Mouse (Mus musculus): ENCODE measurements around the gene Bcl11b.

The Bcl11b gene

DNA sequence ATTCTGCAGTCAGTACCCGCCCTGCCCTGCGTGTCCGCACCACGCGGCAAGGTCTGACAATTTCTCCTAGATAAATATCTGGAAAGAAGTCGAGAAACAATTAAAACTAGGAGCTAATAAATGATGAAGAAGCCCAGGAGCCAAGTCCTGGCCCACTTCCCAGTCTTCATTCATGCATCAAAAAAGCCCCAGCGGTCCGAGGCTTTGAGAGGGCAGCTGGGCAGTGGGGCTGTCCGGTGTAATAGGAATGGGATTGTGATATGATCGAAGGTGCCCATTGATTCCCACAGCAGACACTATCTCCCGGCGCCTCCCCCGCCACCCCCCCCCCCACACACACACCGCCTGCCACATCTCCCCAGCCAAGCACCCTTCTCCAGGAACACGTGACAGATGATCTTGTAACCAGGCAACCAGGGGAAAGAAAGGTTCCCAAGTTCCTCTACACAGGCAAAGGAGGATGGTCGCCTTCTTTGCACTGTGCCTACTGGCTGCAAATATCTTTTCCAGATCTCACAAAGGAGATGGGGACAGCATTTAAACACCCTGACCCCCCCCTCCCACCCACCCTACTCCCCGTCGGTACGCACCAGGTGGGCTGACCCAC is 68.5 kb downstream of the Bcl11b start:
- in situ Hi-C loops (cut with MseI, MboI) = no loop called here

DNA sequence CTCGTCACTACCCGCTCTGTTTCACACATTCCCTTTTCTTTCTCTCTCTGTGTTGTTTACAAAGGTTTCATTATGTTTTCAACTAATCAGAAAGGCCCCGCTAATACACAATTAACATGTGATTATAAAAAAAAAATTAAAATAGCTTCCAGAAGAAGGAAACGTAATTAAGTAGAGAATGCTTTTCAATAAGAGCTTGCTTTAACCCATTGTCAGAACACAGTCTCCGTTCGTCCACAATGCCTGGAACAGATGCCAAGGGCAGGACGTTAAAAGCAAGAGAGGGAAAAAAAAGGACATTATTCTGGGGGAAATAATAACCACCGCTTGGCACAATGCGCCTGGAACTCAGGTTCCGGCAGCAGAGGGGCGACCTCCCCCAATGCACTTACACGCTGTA is 71.3 kb downstream of the Bcl11b start:
- in situ Hi-C loops (cut with MseI, MboI) = no loop called here

DNA sequence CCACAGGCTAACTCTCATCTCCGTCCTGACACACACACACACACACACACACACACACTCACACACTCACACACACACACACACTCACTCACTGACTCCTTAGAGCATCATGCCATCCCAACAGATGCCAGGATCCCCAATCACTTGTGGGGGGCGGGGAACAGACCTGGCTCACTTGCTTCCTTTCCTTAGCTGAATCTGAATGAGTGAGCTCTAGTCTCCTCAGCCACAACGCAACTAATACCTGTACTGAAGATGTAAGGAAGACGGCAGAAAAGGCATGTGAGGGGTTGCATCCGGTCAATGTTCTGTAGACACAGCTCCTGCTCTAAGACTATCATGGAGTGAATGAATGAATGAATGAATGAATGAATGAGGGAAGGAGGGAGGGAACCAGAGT is 71.9 kb downstream of the Bcl11b start:
- in situ Hi-C loops (cut with MseI, MboI) = no loop called here

DNA sequence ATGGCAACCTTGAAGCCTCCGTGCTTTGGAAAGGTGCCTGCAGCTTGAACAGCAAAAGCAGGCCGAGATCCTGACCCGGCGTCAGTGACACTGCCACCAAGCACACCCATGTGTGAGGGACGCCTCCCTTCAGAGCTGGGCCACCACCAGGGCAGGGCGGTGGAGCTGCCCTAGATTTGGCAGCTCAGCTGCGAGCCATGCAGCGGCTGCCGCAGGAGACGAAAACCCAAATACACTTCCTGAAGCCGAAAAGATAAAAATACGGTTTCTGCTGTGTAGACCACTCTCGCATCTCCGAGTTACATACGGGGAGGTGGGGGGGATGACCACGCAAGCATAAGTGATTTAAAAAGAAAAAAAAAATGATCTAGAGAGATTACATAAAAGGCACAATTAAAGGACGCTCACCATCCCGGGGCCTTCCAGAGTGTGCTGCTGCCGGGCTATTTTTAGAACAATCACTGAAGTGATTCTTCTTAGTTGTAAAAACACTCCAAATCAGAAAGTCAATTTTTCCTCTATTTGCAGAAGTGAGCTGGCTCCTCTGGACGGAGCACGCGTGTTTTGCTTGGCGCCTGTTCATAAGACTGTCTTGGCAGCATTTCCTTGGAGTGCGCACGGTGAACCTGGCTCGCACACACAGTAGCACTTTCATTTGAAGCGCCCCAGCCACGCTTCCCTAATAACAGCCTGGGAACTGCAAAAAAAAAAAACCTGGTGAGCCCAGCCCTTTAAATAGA is 72.6 kb downstream of the Bcl11b start:
- in situ Hi-C loops (cut with MseI, MboI) = no loop called here

DNA sequence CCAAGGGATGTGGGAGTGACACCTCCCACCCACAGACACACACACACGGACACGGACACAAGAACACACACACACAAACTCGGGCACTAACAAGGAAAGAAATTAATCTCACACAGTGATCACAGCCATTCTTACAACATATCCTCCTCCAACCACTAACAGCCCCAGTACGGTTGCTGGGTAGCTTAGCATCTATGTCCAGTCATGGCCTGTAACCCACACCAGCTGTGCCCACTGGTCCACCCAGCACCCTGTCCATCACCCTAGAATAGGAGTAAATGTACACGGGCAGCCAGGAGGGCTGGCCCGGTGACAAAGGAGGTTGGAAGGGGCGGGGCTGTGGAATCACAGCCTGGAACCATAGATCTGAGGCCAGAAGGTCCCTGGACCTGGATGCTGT is 74.5 kb downstream of the Bcl11b start:
- in situ Hi-C loops (cut with MseI, MboI) = no loop called here

DNA sequence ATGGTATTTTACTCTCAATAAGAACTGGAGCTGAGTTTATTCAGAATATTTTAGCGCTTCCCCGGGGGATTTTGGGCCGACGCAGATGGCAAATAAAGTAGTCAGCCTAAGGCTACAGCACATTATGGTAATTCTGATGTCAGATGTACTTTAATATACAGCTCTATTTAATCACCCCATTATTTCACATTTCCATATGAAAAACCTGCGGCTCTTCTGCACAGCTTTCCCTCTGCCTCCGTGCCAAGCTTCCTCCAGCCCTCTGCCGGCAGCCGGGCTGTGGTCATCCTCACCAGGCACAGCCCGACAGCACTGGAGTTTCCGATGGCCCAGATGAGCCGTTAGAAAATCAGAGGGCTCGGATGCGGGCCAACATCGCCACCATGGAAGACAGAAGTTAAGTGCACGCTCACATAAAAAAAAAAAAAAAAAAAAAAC is 74.9 kb downstream of the Bcl11b start:
- in situ Hi-C loops (cut with MseI, MboI) = no loop called here

DNA sequence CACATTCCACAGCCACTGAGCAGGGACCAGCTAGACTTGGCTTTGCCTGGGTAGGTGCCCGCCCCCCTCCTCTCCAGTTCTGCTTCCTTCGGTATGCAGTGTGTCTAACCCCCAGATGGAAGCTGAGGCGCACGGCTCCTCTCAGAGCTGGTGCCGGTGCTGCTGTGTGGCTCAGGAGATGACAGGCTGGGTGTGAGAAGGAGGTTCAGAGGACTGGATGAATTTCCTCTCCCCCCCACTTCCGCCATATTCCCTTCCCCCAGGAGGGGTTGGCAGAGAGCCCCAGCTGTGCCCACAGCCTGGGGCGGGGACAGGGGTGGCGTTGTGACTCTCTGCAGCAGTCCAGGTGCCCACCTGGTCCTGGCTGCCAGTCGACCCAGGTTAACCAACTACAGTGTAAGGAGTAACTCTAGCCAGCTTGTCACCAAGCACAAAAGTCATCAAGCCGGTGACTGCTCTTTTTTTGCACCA is 75.4 kb downstream of the Bcl11b start:
- in situ Hi-C loops (cut with MseI, MboI) = no loop called here

DNA sequence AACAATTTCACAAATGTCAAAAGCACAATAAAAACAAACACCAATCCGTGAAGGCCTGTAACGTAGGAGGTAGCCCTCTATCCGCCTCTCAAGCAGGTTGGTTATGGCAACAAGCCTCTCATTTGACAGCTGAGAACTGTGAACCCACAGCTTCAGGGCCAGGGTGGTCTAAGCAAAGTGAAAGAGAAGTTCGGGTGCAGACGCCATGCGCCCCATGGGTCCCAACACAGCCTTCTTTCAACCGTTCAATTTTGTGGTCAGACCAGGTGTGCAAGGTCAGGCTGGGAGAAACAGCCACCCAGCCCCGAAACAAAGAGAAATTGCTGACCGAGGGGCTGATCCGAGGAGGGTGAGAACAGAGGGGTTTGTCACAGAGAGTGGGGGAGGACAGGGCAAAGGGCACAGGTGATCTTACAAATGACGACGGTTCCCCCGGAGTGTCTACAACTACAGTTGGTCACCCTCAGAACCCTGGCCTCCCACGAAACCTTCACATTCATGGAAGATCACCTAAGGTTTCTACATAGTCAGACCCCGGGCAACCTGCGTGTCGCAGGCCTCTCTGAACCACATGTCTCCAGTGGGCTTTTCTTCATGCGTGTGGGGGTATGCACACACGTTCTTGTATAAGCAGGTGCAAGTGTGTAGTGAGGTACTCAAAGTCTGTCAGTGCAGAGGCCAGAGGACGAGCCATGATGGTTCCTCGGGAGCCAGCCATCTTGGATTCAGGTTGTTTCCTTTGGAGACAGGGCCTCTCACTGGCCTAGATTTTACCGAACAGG is 77.1 kb downstream of the Bcl11b start:
- in situ Hi-C loops (cut with MseI, MboI) = no loop called here

DNA sequence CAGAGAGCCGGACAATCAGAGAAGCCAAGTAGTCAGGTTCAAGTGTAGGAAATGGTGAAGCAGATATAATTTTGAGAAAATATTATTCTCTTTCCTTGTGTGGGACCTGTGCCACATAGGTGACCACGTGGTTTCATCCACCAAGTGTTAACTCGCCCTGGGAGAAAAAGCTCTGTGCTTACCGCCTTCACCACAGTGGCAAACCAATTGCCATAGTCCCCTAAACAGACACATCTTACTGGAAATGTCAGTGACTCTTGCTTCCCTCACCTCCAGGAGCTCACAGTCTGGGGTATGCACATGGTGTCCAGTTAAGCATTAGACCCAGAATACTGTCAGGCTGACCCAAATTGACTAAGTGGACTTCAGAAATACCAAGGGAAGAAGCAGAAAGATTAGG is 78.7 kb downstream of the Bcl11b start:
- in situ Hi-C loops (cut with MseI, MboI) = no loop called here

DNA sequence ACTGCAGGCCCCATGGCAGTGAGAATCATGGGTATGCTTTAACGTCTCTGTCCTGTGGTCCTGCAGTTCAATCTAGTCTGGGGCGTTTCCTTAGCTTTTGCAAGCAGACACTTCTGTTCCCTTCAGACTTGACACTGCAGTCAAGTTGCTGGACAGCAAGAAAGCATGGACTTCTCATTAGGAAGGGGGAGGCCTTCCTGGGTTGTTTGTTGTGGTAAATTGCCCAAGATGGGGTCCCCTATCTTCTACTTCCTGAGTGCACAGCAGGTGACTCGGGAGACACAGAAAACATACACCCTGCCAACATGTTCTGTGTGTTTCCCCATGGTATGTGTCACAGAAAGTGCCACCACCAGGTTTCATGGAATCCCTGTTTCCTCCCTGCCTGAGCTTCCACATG is 79.4 kb downstream of the Bcl11b start:
- in situ Hi-C loops (cut with MseI, MboI) = no loop called here

DNA sequence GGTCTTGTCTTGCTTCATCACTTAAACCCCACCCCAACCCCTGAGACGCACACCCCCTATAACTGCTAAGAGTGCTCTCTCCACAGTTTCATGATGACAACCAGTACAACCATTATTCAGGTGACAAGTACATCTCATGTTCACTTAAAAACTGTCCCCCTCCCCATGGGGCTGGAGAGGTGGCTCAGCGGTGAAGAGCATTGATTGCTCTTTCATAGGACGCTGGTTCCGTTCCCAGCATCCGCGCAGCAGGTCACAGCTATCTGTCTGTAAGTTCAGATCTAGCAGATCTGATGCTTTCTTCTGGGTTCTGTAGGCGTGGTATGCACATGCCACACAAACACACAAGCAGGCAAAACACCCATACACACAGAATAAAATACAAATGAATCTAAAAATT is 81.2 kb downstream of the Bcl11b start:
- in situ Hi-C loops (cut with MseI, MboI) = no loop called here

DNA sequence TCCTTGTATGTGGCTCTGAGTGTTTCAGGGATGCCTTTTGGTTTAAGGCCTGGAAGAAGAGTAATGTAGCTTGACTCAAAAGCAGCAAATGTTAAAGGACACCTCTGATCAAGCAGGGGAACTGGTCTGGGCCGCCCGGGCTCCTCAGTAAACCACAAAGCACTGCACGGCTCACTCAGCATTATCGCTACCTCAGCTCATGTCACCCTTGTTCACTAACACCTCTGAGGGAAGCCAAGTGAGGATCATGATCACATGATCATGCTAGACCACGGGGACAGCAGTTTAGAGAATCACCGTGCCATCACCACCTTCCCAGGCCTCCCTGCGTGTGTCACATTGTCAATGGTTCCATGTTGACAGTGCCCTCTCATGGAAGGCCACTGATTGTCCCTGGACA is 81.8 kb downstream of the Bcl11b start:
- in situ Hi-C loops (cut with MseI, MboI) = no loop called here

DNA sequence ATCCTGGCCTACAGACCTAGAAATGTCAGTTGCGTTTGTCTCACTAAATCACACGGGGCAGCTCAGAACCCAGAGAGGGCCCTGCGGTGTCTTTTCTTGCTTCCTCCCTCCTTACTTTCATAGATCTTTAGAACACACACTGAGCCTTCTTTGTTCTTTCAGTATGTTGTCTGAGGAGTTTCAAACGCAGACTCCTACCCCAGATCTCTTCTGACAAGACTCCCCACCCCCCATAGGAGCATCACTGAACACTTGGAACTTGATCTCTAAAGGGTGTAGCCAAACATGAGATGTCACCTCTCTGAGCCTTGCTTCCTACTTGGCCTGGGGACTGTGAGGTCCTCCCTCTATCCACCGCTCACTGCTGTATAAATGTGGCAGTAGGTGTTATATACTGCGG is 82.2 kb downstream of the Bcl11b start:
- in situ Hi-C loops (cut with MseI, MboI) = no loop called here

DNA sequence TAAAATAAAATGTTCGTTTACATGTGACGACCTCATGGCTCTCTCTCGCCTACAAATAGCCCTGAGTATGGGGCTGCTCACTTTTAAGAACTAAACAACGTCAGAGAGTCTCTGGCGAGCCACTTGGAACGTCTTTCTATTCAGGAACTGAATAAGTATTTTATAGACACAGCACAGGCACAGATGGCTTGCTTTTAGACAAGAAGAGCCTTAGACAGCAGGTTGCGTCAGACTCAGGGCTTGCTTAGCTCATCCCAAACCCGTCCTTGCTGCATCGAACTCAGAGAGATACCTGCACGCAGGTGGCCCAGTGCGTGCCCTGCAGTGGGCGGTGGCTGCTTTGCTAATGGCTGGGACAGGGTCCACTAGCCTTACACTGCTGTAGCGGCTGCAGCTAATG is 82.7 kb downstream of the Bcl11b start:
- in situ Hi-C loops (cut with MseI, MboI) = no loop called here

DNA sequence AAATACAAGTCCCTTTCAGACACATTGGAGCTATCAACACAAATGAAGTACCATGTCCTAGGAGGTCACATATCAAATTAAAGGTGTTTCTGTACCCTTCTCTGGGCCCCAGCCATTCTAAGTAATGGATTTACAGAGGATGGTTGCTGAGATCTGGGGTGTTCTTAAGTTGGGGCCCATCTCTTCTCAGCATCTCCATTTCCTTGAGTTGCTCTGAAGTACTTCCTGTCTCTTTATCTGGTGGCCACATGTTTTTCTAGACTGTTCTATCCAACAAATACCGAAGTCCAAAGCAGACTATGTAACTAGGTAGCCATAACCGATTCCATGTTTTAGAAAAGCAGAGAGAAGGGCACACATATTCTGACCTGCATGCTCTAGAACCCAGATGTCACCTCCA is 83.3 kb downstream of the Bcl11b start:
- in situ Hi-C loops (cut with MseI, MboI) = no loop called here

DNA sequence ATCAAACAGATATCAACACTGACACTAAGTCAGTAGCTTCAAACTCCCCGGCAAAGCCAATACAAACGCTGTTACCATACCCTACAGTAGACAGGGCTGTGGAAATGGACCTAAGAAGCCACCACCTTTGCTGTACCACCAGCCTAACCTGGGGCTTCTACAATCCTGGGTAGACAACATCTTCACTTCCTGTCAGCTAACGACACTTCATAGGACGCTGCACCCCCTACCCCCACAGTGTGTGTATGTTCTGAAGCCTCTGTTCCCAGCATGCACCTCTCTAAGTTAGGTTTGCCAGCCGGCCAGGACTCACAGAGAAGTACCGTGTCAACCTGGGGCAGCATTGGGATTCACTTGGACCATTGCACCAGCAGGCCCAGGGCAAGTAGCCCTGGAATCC is 84.6 kb downstream of the Bcl11b start:
- in situ Hi-C loops (cut with MseI, MboI) = no loop called here

DNA sequence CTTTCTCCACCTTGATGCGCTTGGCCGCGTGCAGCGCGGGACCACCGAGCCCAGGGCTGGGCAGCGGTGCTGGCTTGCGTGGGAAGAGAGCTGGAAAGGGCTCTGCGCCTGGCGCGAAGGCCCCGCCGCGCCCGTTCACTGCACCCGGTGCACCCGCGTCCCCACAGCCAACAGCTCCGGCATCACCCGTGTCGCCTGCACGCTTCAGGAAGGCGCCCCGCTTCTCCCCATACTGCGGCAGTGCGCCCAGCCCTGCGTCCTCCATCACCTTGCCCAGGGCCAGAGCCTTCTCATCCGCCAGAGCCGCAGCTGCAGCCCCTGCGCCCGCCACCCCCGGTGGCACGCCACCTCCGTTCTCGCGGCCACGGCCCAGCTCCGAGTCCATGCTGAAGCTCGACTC is 87.4 kb downstream of the Bcl11b start:
- in situ Hi-C loops (cut with MseI, MboI) = no loop called here

DNA sequence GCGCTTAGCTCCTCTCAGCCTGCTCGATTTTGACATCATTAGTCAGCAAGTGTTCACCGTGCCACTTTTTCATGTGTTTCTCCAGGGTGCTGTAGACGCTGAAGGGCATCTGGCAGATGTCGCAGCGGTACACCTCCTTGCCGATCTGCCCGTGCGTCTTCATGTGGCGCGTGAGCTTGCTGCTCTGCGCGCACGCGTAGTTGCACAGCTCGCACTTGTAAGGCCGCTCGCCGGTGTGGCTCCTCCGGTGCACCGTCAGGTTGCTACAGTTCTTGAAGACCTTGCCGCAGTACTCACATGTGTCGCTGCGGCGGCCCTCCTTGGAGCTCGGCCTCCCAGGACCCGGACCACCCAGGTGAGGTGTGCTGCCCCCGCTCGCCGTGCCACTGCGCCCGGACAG is 88.0 kb downstream of the Bcl11b start:
- in situ Hi-C loops (cut with MseI, MboI) = no loop called here

DNA sequence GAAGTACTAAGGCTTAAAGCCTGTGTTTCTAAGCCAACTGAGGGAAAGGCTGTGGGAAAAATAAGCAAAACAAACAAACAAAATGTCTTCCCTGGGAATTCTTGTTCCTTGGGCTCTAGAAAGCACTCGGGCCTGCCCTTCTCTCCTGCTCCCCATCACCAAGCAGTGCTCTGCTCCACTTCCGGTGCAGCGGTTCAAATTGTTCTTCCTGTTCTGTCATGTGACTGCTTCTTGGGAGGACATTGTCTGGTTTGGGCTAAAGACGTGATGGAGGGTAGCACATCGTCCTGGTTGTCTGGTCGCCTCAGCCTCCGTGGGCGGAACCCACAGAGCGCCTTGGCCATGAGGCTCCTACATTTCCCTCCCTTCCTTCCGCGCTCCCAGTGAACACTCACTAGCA is 94.6 kb downstream of the Bcl11b start:
- in situ Hi-C loops (cut with MseI, MboI) = no loop called here

DNA sequence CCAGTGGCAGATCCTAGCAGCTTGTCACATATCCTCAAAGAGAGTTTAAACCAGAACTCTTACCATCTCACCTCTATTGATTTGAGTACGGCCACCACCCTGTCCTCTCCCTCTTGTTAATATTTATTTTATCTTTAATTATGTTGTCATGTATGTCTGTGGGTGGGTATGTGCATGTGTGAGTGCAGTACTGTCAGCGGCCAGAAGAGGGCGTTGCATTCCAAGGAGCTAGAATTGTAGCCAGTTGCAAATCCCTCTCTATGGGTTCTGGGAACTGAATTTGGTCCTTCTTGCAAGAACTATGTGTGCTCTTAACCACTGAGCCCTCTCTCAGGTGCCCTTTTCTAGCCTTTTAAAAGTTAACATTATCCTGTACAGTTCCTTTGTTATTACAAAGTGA is 98.1 kb downstream of the Bcl11b start:
- in situ Hi-C loops (cut with MseI, MboI) = no loop called here

DNA sequence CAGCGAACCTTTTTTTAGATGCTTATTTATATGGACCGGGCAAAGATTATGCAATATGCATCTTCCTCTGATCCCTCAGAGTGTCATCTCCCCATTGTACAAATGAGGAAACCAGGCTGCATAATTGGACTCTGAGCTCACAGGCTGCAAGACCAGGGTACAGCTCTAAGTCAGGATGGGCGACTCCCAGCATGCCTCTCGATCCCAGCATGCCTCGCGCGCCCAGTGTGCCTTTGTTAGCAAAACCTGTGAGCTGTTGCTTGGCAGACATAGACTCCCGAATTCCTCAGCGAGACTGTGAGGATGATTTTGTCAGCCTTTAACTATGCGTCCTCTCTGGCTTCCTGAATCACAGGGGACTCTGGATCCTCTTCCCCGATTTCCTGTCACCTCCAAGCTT is 98.9 kb downstream of the Bcl11b start:
- in situ Hi-C loops (cut with MseI, MboI) = no loop called here

DNA sequence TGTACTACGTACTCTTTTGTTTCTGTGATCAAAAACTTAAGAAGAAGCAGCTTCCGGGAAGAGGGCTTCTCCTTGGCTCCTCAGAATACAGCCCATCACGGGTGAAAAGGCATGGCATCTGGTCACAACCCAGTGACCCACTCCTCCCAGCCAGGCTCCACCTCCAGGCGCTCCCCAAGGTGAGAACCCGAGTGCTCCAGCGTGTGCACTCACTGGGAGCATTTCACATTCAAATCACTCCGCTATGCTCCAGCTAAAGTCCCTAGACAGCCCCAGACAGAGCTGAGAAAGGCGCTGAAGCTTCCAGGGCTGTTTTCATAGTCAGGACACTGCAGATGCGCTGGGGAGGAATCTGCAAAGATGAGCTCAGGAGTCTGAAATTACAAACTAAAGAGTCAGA is 99.5 kb downstream of the Bcl11b start:
- in situ Hi-C loops (cut with MseI, MboI) = no loop called here

DNA sequence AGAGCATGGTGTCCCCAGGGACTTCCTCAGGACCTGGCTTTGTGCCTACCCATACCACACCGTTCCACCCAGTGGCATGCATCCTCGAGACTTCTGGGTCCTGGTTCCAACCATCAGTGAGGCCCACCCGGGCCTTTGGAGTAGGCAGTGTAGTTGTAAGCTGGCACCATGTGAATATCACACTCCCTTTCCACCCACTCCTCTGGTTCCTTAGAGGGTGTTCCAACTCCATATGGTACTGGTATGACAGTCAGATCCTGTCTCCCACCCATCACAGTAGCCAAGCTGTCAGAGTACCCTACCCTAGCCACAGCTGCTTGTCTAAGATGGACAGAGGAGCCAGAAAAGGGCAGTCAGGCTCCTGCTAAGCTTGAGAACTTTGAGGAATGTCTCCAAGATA is 112.0 kb downstream of the Bcl11b start:
- in situ Hi-C loops (cut with MseI, MboI) = no loop called here

Measured in mouse trophoblast stem cell (cell line).